Mouse (Mus musculus): ENCODE results near the gene Drd2.

DNA sequence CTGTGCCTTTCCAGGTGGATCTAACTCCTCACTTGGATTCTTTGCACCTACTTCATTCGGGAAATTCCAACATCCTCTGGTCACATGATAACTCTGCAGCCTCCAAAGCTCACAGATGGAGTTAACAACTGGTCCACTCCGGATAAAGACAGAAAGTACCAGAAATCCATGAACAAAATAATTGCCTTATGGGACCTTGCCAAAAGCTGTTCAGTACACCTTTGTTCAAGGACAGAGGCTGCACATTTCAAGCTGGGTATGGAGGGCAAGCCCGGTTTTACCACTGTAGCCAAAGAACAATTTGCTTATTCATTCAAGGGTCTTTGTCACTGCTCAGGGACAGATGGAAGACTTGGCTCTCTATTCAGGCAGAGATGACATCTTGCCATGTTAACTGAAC lies 102.2 kb downstream of the Drd2 start:
- no peak for TF ChIP-seq CTCF (IDR thresholded peaks at IDR 0.05; ENCODE audit: low read depth)
- TF ChIP-seq EP300 (optimal IDR thresholded peaks at IDR 0.05): no peak

Data from stomach, postnatal 0 days (tissue).